Mouse (Mus musculus) regulatory T cell (primary cell): ENCODE data around the gene Naa10.

Experiments
- in situ Hi-C: fragments of 300-600 bp; cut with MboI, MseI; formaldehyde crosslinking; loops from one replicate; pipeline ENCODE4 v1.15.1; 2025; ENCODE audit warnings: high pct_unique_total_duplicates

Gene Naa10

DNA sequence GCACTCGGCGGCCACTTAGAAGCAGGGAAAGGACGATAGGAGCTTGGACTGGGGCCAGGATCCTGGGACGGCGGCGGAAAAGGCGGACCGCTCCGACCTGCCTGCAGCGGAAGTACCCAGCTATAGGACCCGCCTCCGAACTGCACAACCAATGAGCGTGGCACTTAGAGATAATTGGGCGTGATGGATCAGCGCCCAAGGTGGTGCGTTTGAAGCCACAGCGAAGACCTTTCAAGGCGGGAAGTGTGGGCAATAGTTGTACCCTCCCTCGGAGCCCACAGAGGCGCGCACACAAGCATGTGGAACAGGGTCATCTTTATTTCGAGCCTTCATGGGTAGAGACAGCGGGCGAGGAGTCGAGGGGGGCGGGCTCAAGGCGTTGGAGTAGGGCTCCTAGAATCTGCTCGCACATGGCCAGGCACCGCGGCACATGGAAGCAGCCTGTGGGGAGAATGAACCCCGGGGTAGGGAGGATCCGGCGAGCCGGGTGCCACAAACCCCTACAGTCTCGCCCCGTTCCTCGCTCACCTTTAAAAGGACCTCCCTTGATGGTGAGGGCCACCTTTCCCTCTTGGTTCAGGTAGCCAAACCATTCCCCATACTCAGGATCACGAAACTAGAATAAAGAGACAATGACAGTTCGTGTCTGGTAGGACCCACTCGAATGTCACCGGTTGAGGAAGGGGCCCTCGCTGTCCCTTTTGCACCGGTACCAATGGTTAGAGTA lies at the start of gene Naa10, which contains the start of gene Arhgap4:
Gene Naa10 (minus strand): TSS at position 122 of the 727 bp plus-strand sequence.
Gene Arhgap4 (minus strand): TSS at position 48 of the 727 bp plus-strand sequence.
- in situ Hi-C loops = no loop called here

DNA sequence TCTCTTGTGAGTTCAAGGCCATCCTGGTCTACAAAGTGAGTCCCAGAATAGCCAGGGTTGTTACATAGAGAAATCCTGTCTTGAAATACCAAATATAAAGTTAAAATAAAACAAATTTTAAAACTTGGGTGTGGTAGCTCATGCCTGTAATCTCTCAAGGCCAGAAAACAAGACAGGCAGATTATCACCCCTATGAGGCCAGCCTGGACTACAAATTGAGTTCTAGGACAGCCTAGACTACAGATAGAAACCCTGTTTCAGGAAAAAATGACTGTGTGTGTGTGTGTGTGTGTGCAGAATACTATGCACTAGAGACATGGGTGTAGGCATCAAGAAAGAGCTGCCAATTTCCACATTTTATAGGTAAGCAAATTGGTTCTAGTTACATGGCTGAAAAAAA lies 49.0 kb upstream of the Naa10 start:
- in situ Hi-C loops = no loop called here

- in situ Hi-C loops = no loop called here
Observed at GRCm38 (mm10) chrX:73969729-73970128, 48.0 kb upstream of the Naa10 start.

- in situ Hi-C loops = no loop called here
Observed at GRCm38 (mm10) chrX:73969167-73969566, 47.4 kb upstream of the Naa10 start.

GRCm38 (mm10) chrX:73967177-73968075 lies 45.7 kb upstream of the Naa10 start:
- in situ Hi-C loops = no loop called here

- in situ Hi-C loops = no loop called here
Observed at GRCm38 (mm10) chrX:73966248-73967176, 44.8 kb upstream of the Naa10 start, which contains the start of gene Hcfc1. Gene Hcfc1 (minus strand): TSS chrX:73966357.

GRCm38 (mm10) chrX:73965307-73965706 lies 43.6 kb upstream of the Naa10 start:
- in situ Hi-C loops = no loop called here

DNA sequence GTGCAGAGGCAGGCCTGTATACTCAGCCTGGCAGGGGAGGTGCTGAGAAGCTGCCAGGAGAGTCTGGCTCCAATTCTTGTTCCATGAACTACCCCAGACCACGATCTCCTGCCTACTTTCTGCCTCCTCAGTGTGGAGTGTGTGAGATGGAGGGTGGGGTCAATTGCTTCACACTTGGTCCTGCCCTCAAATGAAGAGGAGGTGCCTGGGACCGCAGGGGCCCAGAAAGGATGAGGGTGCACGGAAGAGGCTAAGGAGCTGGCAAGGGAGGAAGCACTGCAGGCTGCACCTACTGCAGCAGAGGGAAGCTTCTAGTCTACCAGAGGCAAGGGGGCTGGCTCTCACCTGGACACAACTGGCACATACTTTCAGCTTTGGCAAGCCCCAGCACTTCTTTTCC lies 42.6 kb upstream of the Naa10 start:
- in situ Hi-C loops = no loop called here

DNA sequence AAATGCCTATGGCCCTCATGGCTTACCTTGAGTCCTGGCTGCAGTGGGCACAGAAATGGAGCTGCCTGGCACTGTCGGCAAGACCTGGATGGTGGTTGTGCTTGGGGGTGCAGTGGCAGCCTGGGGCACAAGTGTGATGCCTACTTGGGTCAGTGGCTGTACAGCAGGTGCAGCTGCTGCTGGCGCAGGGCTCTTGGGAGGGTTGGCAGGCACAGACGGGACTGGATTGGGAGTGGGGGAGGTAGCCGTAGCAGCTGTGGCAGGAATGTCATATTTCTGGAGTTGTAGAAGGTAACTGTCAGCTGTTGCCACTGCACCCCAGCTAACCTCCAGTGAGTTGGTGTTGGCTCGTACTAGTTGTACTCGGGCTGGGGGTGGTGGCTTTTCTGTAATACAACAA lies 33.2 kb upstream of the Naa10 start:
- in situ Hi-C loops = no loop called here

DNA sequence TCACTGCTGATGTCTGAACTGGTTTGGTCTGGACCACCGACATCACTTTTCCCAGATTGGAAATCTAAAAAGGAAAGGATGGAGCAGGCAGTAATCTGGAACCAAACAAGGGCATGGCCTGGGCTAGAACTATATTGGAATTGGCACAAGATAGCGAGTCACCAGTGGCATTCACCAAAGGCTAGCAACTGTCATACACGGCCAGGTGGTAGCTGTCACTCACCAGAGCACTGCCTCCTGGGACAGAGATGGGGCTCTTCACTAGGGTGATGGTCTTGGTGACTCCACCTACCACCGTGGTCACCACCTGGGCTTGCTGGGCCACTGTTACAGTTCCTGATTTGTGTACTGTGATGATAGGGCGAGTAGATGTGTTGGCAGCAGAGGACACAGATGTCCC lies 30.9 kb upstream of the Naa10 start:
- in situ Hi-C loops = no loop called here

GRCm38 (mm10) chrX:73949341-73949740 lies 27.6 kb upstream of the Naa10 start:
- in situ Hi-C loops = loop anchor here (5.0 kb wide), 1 partner anchor 157 kb away; no protein-coding TSS in a partner anchor

DNA sequence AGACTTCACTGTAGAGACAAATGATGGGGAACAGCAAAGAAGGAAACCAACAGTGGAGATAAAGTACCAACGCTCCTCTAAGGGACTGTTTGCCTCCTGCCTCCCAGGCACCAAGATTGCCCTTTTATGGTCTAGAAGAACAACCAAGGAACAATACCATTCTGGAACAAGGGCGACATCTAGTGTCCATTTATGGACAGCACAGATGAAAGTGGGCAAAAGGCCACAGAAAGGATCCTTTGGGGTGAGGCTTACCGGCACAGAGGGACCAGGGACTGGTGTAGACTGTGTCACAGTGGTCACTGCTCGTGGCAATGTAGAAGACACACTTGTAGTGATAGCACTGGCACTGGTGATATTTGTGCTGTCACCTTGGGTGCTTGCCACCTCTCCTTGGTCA lies 26.9 kb upstream of the Naa10 start:
- in situ Hi-C loops = loop anchor here (5.0 kb wide), 1 partner anchor 156 kb away; no protein-coding TSS in a partner anchor

GRCm38 (mm10) chrX:73946896-73947295 lies 25.2 kb upstream of the Naa10 start:
- in situ Hi-C loops = loop anchor here (5.0 kb wide), 1 partner anchor 155 kb away; no protein-coding TSS in a partner anchor

DNA sequence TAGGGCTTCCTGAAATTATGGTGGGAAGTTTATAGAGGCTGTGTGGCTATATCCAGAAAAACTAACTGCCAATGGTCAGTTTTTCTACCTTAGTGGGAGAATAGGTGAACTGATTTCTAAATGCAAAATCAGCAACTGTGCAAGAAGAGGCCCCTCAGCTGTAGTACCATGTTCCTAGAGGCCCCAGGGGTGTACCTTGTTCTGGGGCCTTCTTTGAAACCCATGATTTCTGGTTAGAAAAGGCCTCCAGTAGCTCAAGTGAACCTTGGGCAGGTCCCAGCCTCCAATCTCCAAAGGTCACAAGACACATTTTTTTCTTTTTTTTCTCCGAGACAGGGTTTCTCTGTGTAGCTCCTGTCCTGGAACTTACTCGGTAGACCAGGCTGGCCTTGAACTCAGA lies 20.6 kb upstream of the Naa10 start:
- in situ Hi-C loops = no loop called here

- in situ Hi-C loops = no loop called here
Observed at GRCm38 (mm10) chrX:73941860-73942259, 20.1 kb upstream of the Naa10 start.

- in situ Hi-C loops = no loop called here
Observed at GRCm38 (mm10) chrX:73931871-73932270, 10.1 kb upstream of the Naa10 start.

GRCm38 (mm10) chrX:73930402-73931062 lies 8.8 kb upstream of the Naa10 start, which contains the start of gene Renbp:
Gene Renbp (minus strand): TSS chrX:73930850.
- in situ Hi-C loops = no loop called here

DNA sequence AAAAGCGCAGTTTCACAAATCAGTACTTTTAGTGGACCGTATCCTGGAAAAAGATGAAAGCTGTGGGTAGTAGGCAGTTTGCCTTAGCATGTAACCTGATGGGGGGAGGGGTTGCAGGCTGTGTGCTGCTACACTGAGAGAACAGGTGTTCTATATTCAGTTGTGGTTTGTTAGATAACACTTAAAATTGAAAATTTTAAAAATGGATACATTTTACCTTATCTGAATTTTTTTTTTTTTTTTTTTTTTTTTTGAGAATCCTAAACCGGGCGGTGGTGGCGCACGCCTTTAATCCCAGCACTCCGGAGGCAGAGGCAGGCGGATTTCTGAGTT lies 772 bp upstream of the Naa10 start:
- in situ Hi-C loops = no loop called here

- in situ Hi-C loops = no loop called here
Observed at GRCm38 (mm10) chrX:73921285-73921822, 390 bp downstream of the Naa10 start.

DNA sequence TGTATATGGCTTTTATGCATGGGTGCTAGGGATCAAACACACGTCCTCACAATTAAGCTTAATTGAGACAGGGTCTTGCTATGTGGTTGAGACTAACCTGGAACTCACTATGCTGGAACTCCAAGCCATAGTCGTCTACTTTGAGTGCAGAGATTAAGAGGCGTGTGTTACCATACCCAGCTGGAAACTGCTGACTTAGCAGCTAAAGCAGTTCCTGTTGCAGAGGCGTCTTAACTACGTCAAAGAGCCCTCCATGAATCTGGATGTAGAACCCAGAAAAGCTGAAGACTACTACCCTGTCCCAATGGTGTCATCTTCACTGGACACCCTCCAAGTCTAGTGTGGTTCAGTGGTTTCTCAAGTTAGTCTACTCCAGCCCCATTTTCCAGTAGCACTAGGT lies 3.1 kb downstream of the Naa10 start:
- in situ Hi-C loops = no loop called here

DNA sequence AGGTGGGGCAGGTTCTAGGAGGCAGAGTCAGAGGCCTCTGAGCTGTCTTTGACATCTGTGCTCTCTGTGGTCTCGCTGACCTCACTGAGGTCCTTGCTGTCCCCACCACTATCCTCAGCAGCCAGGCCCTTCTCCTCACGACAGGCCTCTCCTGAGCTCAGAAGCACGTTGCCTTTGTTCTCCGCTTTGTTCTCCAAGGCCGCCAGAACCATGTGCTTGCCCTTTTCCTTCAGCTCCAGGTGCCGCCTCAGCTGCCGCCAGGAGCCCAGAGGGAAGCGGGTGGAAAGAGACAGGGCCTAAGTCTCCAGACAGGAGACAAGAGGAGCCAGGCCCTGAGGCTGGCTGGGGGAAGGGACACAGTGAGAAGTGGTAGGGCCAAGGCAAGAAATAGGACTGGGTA lies 4.8 kb downstream of the Naa10 start:
- in situ Hi-C loops = no loop called here
